Mouse (Mus musculus): Measurements from ENCODE around the gene Zfp871. TPM values are rescaled to one million over a fixed set of nuclear protein-coding genes. Genes with fewer than 3 reads are reported as not detected.

Zfp871 gene
- polyA plus RNA-seq (2015; fragmentation: Nextera tagmentation; extraction: Ambion mirVana), result 10.1 and 12.4 TPM in 2 replicates

- DNase-seq, result peak; percentile 85
- Histone ChIP-seq H3K9me3 (replicated peaks) (no peaks in the 10 kb centered on the region), H3K27ac (peak within 1 kb of the TSS; percentile 93), H3K27me3 (no peaks in the 10 kb centered on the region), H3K4me1 (replicated peaks) (peaks cover 22% of the 10 kb centered on the region), H3K4me2 (peak within 1 kb of the TSS; percentile 75), H3K36me3 (peaks cover 32% of the 10 kb centered on the region), H3K4me3 (replicated peaks) (peak within 1 kb of the TSS; percentile 89), H3K9ac (peak within 1 kb of the TSS; percentile 91)
- peak; percentile 95 for ATAC-seq (ENCODE audit: low read depth)
- WGBS (ENCODE audit: insufficient replicate concordance), result under 1% methylated on average over 22 of the region's 22 CpGs
These were observed at the start of gene Zfp871 for GRCm38 (mm10) chr17:32788094-32788559. Gene Zfp871 (minus strand): TSS chr17:32788287.

- no peak overlapping the region for H3K27ac ChIP-seq
- DNase-seq (no peak), ATAC-seq (ENCODE audit: low read depth) (no peak)
- no peak overlapping the region for H3K9ac ChIP-seq
- no peaks in the 10 kb centered on the region for H3K9me3 ChIP-seq (replicated peaks)
- peaks cover 8% of the 10 kb centered on the region; the same call in 1 of the 2 replicates for H3K4me1 ChIP-seq (replicated peaks)
- peak overlapping the region; percentile 75 for H3K4me3 ChIP-seq (replicated peaks)
- H3K36me3 ChIP-seq, result 0 out of 2 replicates have a peak, but pooled peaks cover 5% of the 10 kb centered on the region
- peak overlapping the region; percentile 73 for H3K4me2 ChIP-seq
- WGBS (ENCODE audit: insufficient replicate concordance), result 28% methylated on average over 3 of the region's 3 CpGs
- no peaks in the 10 kb centered on the region for H3K27me3 ChIP-seq
These were observed 42.3 kb upstream of the Zfp871 start for GRCm38 (mm10) chr17:32830418-32830782.

GRCm38 (mm10) chr17:32829540-32830417, 41.7 kb upstream of the Zfp871 start, which contains the start of gene Zfp799:
Gene Zfp799 (minus strand): TSS chr17:32830261.
- ATAC-seq (ENCODE audit: low read depth) (peak; percentile 90), DNase-seq (peak; percentile 50)
- Histone ChIP-seq H3K4me1 (replicated peaks) (peaks cover 8% of the 10 kb centered on the region; the same call in 1 of the 2 replicates), H3K4me2 (peak within 1 kb of the TSS; percentile 73), H3K4me3 (replicated peaks) (peak within 1 kb of the TSS; percentile 75), H3K36me3 (peaks cover 9% of the 10 kb centered on the region; the same call in 1 of the 2 replicates), H3K27ac (no peak within 1 kb of the TSS), H3K9me3 (replicated peaks) (no peaks in the 10 kb centered on the region), H3K9ac (peak within 1 kb of the TSS; percentile 78), H3K27me3 (no peaks in the 10 kb centered on the region)
- WGBS (ENCODE audit: insufficient replicate concordance), result 2% methylated on average over 35 of the region's 35 CpGs

DNA sequence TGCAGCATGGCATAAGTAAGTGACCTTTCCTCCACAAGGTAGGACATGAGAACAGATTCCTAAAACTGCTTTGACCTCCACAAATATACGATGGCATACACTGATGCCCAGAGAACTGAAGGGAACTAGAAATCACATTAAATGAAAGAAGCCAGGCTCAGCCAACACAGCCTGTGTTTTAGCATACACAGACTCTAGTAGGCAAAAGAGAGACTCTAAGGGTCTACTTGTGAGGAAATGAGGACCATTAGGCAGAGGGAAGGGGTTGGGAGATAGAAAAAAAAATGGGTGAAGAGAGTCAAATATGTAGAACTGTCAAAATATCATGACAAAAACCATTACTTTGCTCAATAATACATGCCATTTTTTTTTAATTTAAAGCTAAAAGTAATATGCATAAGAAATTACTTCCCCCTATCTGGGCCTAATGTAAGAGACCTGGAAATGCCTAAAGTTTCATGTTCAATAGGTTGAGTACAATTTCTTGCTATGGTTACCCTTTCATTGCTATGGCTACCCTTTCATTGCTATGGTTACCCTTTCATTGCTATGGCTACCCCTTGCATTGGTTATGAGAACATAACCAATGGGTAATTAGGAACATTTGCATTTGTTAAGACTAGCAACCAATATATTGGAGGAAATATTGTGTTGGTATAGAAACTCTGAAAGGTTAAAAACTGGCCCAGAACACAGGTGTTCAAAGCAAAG, 28.1 kb upstream of the Zfp871 start:
- H3K4me1 ChIP-seq (replicated peaks), result no peaks in the 10 kb centered on the region
- 91% methylated on average over 1 of the region's 1 CpGs for WGBS (ENCODE audit: insufficient replicate concordance)

DNA sequence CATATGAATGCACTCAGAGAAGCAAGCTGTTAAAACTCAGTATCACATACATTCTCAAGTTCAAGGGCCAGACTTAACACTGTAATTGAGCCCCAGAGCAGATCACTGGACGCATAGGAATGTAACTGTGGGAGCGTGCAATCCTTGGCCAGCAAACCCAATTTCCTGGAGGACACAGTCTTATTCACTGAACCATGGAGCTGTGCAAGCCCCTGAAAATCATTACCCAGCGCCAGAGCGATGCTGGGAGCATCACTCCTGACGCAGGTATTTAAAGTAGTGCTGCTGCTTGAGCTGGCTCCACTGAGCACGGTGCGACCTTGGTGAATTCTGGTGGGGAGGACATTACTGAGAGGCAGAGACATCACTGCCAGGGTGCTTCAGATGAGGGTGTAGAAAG, 26.0 kb upstream of the Zfp871 start:
- WGBS (ENCODE audit: insufficient replicate concordance), result 74% methylated on average over 7 of the region's 7 CpGs
- DNase-seq (no peak), ATAC-seq (ENCODE audit: low read depth) (no peak)
- Histone ChIP-seq H3K27ac (no peak overlapping the region), H3K36me3 (peaks cover 5% of the 10 kb centered on the region), H3K9me3 (replicated peaks) (no peaks in the 10 kb centered on the region), H3K4me2 (no peak overlapping the region), H3K27me3 (peaks cover 10% of the 10 kb centered on the region), H3K4me1 (replicated peaks) (no peaks in the 10 kb centered on the region; the same call in 1 of the 2 replicates), H3K4me3 (replicated peaks) (no peak overlapping the region), H3K9ac (no peak overlapping the region)

More for the DNA sequence above, 28.1 kb upstream of the Zfp871 start:
- Histone ChIP-seq H3K4me2 (no peak overlapping the region), H3K9me3 (replicated peaks) (no peaks in the 10 kb centered on the region), H3K27ac (no peak overlapping the region), H3K36me3 (peaks cover 23% of the 10 kb centered on the region), H3K9ac (no peak overlapping the region), H3K27me3 (no peaks in the 10 kb centered on the region; the same call in 1 of the 2 replicates), H3K4me3 (replicated peaks) (no peak overlapping the region)
- DNase-seq, result no peak
- no peak for ATAC-seq (ENCODE audit: low read depth)

GRCm38 (mm10) chr17:32810648-32811047, 22.6 kb upstream of the Zfp871 start:
- Histone ChIP-seq H3K9ac (no peak overlapping the region), H3K4me2 (no peak overlapping the region), H3K4me1 (replicated peaks) (no peaks in the 10 kb centered on the region; the same call in 1 of the 2 replicates), H3K27ac (no peak overlapping the region), H3K9me3 (replicated peaks) (no peaks in the 10 kb centered on the region), H3K4me3 (replicated peaks) (no peak overlapping the region), H3K27me3 (peaks cover 21% of the 10 kb centered on the region), H3K36me3 (no peaks in the 10 kb centered on the region)
- 25% methylated on average over 1 of the region's 1 CpGs for WGBS (ENCODE audit: insufficient replicate concordance)
- ATAC-seq (ENCODE audit: low read depth) (no peak), DNase-seq (no peak)

- no peak within 1 kb of the TSS for H3K27ac ChIP-seq
- peaks cover 21% of the 10 kb centered on the region for H3K27me3 ChIP-seq
- peak within 1 kb of the TSS; percentile 38 for H3K4me2 ChIP-seq
- H3K9me3 ChIP-seq (replicated peaks), result no peaks in the 10 kb centered on the region
- peak within 1 kb of the TSS; percentile 33 for H3K4me3 ChIP-seq (replicated peaks)
- no peaks in the 10 kb centered on the region for H3K36me3 ChIP-seq
- no peak for DNase-seq
- no peaks in the 10 kb centered on the region; the same call in 1 of the 2 replicates for H3K4me1 ChIP-seq (replicated peaks)
- ATAC-seq (ENCODE audit: low read depth), result no peak
- WGBS (ENCODE audit: insufficient replicate concordance), result 5% methylated on average over 17 of the region's 17 CpGs
- no peak within 1 kb of the TSS for H3K9ac ChIP-seq
These were observed 21.7 kb upstream of the Zfp871 start, which contains the start of gene Zfp811 for GRCm38 (mm10) chr17:32809544-32810374. Gene Zfp811 (minus strand): TSS chr17:32809931.

DNA sequence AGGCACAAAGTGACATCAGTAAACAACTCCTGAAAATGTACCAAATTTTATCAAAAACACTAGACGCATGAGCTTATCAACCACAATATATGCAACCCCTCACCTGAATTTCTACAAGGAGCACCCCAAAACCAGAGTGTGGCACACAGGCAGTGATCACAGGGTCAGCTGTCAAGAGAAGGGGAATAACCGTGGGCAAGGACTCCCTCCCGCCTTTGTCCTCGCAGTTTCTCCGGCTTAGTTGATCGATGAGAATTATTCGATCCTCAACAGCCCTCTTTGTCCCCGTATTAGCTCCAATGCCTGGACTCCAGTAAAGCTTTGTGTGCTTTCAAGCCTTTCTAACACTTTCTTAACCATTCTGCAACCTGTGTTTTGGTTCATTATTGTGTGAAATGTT, 20.8 kb upstream of the Zfp871 start:
- no peak overlapping the region for H3K27ac ChIP-seq
- H3K4me2 ChIP-seq, result peak overlapping the region; percentile 38

DNA sequence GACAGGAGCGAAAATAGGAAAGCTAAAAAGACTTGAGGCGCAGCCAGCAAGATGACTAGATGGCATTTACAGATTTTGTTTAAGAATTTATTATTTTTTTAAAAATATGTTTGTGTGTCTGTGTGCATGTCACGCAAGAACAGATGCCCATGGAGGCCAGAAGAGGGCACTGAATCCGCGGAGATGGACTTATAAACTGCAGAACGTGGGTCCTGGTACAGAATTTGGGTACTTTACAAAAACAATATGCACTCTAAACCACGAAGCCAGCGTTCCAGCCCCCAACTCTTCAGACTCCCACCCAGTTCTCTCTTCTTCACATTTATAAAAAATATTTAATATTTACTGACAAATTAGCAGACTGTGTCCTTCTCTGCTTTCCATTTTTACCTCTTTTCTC, 1.2 kb upstream of the Zfp871 start:
- ATAC-seq (ENCODE audit: low read depth) (no peak), DNase-seq (no peak)
- Histone ChIP-seq H3K27me3 (no peaks in the 10 kb centered on the region), H3K4me3 (replicated peaks) (peak overlapping the region; percentile 89; the same call in 1 of the 2 replicates), H3K9me3 (replicated peaks) (no peaks in the 10 kb centered on the region), H3K27ac (no peak overlapping the region), H3K4me1 (replicated peaks) (peaks cover 22% of the 10 kb centered on the region), H3K9ac (peak overlapping the region; percentile 91; the same call in 1 of the 2 replicates), H3K4me2 (peak overlapping the region; percentile 70), H3K36me3 (peaks cover 21% of the 10 kb centered on the region)
- WGBS (ENCODE audit: insufficient replicate concordance), result 71% methylated on average over 8 of the region's 8 CpGs

More for the DNA sequence above, 20.8 kb upstream of the Zfp871 start:
- ATAC-seq (ENCODE audit: low read depth) (no peak), DNase-seq (no peak)
- 17% methylated on average over 8 of the region's 8 CpGs for WGBS (ENCODE audit: insufficient replicate concordance)
- Histone ChIP-seq H3K4me1 (replicated peaks) (no peaks in the 10 kb centered on the region; the same call in 1 of the 2 replicates), H3K9ac (no peak overlapping the region), H3K27me3 (peaks cover 21% of the 10 kb centered on the region), H3K36me3 (no peaks in the 10 kb centered on the region), H3K9me3 (replicated peaks) (no peaks in the 10 kb centered on the region), H3K4me3 (replicated peaks) (no peak overlapping the region)

DNA sequence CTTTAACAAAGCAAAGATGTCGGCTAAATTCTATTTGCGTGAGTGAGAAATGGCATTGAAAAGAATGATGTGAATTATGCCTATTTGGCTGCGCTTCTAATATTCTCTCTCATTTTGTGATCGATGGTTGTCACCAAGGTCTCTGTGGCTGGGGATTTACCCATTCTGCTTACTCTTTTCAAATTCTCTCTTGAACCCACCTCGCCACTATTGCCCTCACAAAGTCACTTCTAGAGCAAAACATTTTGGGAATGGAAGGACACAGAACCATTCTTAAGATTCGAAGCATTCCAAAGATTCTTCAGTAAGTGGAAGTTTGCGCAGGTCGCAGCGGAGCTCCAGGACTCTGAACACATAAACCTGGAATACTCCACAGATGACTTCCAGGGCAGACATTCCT, 489 bp upstream of the Zfp871 start:
- 14% methylated on average over 9 of the region's 9 CpGs for WGBS (ENCODE audit: insufficient replicate concordance)
- peaks cover 28% of the 10 kb centered on the region for H3K36me3 ChIP-seq
- no peaks in the 10 kb centered on the region for H3K27me3 ChIP-seq
- H3K27ac ChIP-seq, result no peak overlapping the region; the same call in 1 of the 2 replicates
- H3K4me3 ChIP-seq (replicated peaks), result peak overlapping the region; percentile 89
- DNase-seq (no peak), ATAC-seq (ENCODE audit: low read depth) (no peak)
- peak overlapping the region; percentile 70 for H3K4me2 ChIP-seq
- peak overlapping the region; percentile 91 for H3K9ac ChIP-seq
- peaks cover 22% of the 10 kb centered on the region for H3K4me1 ChIP-seq (replicated peaks)
- no peaks in the 10 kb centered on the region for H3K9me3 ChIP-seq (replicated peaks)

All from liver, embryonic 13.5 days (tissue).